Mouse (Mus musculus) olfactory bulb, adult 2 months (tissue): ENCODE results near the gene Snrpa. TPM values are rescaled to one million over a fixed set of nuclear protein-coding genes. Genes with fewer than 3 reads are reported as not detected.
A peak's percentile ranks its signal among the peaks of the same experiment; 100 is the strongest.

Source experiments
- H3K27ac ChIP-seq: fragments of 200-500 bp; 2 replicates; pipeline ENCODE4 v1.5.1; 2012; ENCODE audit warnings: low read depth, low read length; ENCODE audit not compliant: insufficient read depth
- H3K4me1 ChIP-seq: fragments of 200-500 bp; 2 replicates; pipeline ENCODE4 v1.6.1; 2012; ENCODE audit warnings: low read length; ENCODE audit not compliant: control insufficient read depth, insufficient read depth
- H3K4me3 ChIP-seq: fragments of 200-500 bp; 2 replicates; pipeline ENCODE4 v1.5.1; 2012; ENCODE audit warnings: mild to moderate bottlenecking, low read depth, low read length, moderate library complexity; ENCODE audit not compliant: insufficient read depth
- CTCF ChIP-seq: fragments of 200-500 bp; IDR thresholded peaks from 2 replicates; pipeline ENCODE4 v1.5.1; 2012; ENCODE audit warnings: low read depth, mild to moderate bottlenecking, low read length, moderate library complexity; ENCODE audit not compliant: insufficient read depth
- POLR2A ChIP-seq: fragments of 200-500 bp; IDR thresholded peaks from 2 replicates; pipeline ENCODE4 v1.6.1; 2012; ENCODE audit warnings: mild to moderate bottlenecking, low read depth, low read length, moderate library complexity; ENCODE audit not compliant: insufficient read depth
- WGBS: fragments of 180-500 bp; shearing (Covaris S2); methylation state at CpG from one replicate; pipeline ENCODE4 v1.1.7; 2018; 5-methylcytosine and 5-hydroxymethylcytosine counted together
- polyA plus RNA-seq: library from polyadenylated mRNA; stranded (reverse); fragments of >200 nt; gene quantifications from 2 replicates; pipeline ENCODE4 v1.2.4, GENCODE M21; 2012; ENCODE audit warnings: low replicate concordance; ENCODE audit not compliant: missing spikeins, insufficient read depth, insufficient read length

Gene Snrpa
- polyA plus RNA-seq, 1 experiment: not detected

GRCm38 (mm10) chr7:27165007-27165655 lies 30.9 kb downstream of the Snrpa start:
- H3K27ac ChIP-seq: no peak overlapping the region
- peak overlapping the region; percentile 96 for H3K4me3 ChIP-seq
- TF ChIP-seq CTCF (no peak), POLR2A (no peak)
- peaks cover 46% of the 10 kb centered on the region for H3K4me1 ChIP-seq
- 40% methylated on average over 23 of the region's 23 CpGs for WGBS

DNA sequence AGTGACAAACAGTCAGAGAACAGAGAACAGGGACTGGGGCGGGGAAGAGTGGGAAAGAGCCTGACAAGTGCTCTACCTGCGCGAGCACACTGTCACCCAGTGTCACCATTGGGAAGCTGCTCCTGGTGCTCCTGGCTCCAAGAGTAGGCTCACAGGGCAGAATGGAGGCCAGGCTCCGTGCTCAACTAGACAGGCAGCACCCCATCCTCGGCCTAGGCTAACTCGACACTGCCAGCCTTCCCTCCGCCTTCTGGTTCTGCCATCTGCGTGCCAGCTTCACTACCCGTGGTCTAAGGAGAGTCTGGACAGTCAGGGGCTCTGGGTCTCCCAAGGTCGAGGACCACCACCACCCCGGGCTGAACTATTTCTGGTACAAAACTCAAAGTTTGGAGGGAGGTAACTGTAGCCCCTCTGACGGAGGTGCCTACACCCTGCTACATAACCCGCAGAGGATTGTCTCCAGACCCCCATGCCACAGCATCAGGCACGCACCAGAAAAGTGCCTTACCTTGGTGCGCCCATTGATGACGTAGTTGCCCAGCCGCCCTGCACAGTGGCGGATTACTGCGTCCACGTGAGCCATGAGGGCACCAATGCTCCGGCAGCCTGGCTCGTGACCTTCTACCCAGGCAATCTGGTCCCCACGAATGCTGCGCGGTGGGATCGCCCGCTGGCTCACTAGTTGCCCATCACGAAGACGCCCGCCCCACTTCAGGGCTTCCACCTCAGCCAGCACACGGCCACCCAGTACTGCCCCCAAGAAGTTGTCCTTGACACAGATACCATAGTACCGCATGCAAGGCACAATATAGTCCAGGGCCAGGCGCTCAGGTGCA lies 31.7 kb downstream of the Snrpa start:
- TF ChIP-seq CTCF: no peak
- no peak for TF ChIP-seq POLR2A
- Histone ChIP-seq H3K27ac (no peak overlapping the region), H3K4me1 (peaks cover 53% of the 10 kb centered on the region), H3K4me3 (peak overlapping the region; percentile 96)
- WGBS: 78% methylated on average over 33 of the region's 33 CpGs

DNA sequence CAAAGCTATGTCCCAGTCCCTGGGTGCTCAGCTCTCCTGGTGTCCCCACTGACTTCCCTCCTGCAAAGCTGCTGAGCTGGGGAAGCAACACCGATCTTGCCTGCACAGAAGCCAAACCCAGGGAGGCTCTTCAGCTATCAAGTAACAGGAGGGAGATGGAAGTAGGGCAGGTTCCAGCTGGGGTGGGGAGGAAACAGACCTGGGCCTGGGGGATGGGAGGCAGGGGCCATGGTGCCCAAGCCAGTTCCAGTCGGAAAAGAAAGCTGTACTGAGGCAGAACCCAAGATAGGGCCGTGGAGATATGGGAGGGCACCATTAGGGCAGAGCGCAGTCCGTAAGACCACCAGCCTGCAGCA lies 32.6 kb downstream of the Snrpa start:
- H3K27ac ChIP-seq: no peak overlapping the region
- H3K4me1 ChIP-seq: peaks cover 53% of the 10 kb centered on the region
- WGBS: 53% methylated on average over 5 of the region's 5 CpGs
- TF ChIP-seq CTCF: no peak
- no peak for TF ChIP-seq POLR2A
- peak overlapping the region; percentile 15 for H3K4me3 ChIP-seq

GRCm38 (mm10) chr7:27162780-27163449 lies 33.2 kb downstream of the Snrpa start:
- H3K4me3 ChIP-seq: peak overlapping the region; percentile 15; the same call in 1 of the 2 replicates
- H3K27ac ChIP-seq: no peak overlapping the region
- no peak for TF ChIP-seq CTCF
- TF ChIP-seq POLR2A: no peak
- 48% methylated on average over 5 of the region's 5 CpGs for WGBS
- H3K4me1 ChIP-seq: peaks cover 53% of the 10 kb centered on the region

GRCm38 (mm10) chr7:27161744-27162143 lies 34.3 kb downstream of the Snrpa start:
- WGBS: 84% methylated on average over 4 of the region's 4 CpGs
- H3K4me3 ChIP-seq: no peak overlapping the region
- no peak overlapping the region for H3K27ac ChIP-seq
- no peak for TF ChIP-seq POLR2A
- TF ChIP-seq CTCF: no peak
- peaks cover 47% of the 10 kb centered on the region for H3K4me1 ChIP-seq

GRCm38 (mm10) chr7:27160921-27161320 lies 35.1 kb downstream of the Snrpa start:
- peaks cover 47% of the 10 kb centered on the region for H3K4me1 ChIP-seq
- WGBS: 58% methylated on average over 3 of the region's 3 CpGs
- TF ChIP-seq CTCF: no peak
- no peak for TF ChIP-seq POLR2A

DNA sequence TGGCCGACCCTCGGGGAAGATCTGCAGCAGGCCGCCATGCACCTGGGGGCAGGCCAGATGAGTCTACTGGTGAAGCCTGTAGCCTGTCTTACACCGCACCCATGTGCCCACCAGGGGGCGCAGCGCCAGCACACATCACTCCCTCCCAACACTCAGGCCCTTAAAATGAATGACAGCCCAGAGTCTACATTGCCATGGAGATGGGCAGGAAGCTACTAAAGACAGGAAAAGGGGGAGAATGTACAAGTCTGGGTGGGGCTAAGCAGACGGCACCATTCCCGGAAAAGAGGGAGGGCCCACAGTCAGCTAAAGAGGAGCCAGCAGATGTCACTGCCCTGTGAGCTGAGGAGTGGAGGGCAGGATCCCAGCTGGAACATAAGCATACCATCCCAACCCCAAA lies 36.2 kb downstream of the Snrpa start:
- 11% methylated on average over 8 of the region's 8 CpGs for WGBS
- no peak overlapping the region for H3K27ac ChIP-seq
- no peak overlapping the region for H3K4me3 ChIP-seq
- peak; percentile 94 for TF ChIP-seq CTCF
- no peak for TF ChIP-seq POLR2A
- peaks cover 40% of the 10 kb centered on the region for H3K4me1 ChIP-seq

More at GRCm38 (mm10) chr7:27160921-27161320, 35.1 kb downstream of the Snrpa start:
- Histone ChIP-seq H3K27ac (no peak overlapping the region), H3K4me3 (no peak overlapping the region)

DNA sequence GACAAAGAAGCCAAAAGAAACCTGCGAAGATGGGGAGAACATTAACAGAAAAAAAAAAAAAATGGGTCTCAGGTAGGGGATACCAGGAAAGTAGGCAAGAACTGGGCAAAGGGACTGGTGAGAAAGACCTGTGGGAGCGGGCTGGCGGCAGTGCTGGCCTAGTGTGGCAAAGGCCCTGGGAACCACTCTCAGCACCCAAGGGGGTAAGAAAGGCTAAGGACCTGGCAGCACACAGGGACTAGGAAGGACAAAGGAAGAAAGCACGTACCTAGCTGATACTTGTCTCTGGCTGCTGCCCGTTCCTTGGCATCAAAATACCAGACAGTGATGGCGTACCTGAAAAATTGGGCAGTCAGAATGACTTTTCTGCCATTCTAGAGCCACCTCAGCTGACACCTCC lies 36.8 kb downstream of the Snrpa start:
- Histone ChIP-seq H3K4me1 (peaks cover 34% of the 10 kb centered on the region), H3K4me3 (no peak overlapping the region), H3K27ac (no peak overlapping the region)
- TF ChIP-seq POLR2A (no peak), CTCF (no peak)
- 93% methylated on average over 6 of the region's 6 CpGs for WGBS

DNA sequence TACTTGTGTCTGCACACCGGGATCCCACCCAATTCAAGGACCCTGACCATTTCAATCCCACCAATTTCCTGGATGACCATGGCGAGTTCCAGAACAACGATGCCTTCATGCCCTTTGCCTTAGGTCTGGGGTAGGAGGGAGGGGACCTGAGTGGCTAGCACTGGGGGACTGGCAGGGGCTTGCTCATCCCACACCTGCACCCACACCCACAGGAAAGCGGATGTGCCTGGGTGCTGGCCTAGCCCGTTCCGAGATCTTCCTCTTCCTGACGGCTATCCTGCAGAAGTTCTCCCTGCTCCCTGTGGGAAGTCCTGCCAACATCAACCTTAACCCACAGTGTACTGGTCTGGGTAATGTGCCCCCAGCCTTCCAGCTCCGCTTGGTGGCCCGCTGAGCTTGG lies 37.9 kb downstream of the Snrpa start:
- WGBS: 85% methylated on average over 9 of the region's 9 CpGs
- no peak overlapping the region for H3K4me3 ChIP-seq
- TF ChIP-seq POLR2A (no peak), CTCF (no peak)
- peaks cover 27% of the 10 kb centered on the region for H3K4me1 ChIP-seq
- no peak overlapping the region for H3K27ac ChIP-seq
